Mouse (Mus musculus) heart, embryonic 10.5 days (tissue): ENCODE measurements around the gene Mapk7. TPM values are rescaled to one million over a fixed set of nuclear protein-coding genes. Genes with fewer than 3 reads are reported as not detected.

Experiments
- DNase-seq: peaks from one replicate; pipeline ENCODE4 v3.0.0-alpha.2; 2017; ENCODE audit warnings: low spot score
- H3K27ac ChIP-seq: fragments of 300-500 bp; sonication (generic); 2 replicates; pipeline ENCODE4 v1.5.1; 2016; ENCODE audit warnings: mild to moderate bottlenecking
- H3K27me3 ChIP-seq: fragments of 300-500 bp; sonication (generic); 2 replicates; pipeline ENCODE4 v1.6.1; 2016; ENCODE audit warnings: mild to moderate bottlenecking; ENCODE audit not compliant: poor library complexity, insufficient read depth, severe bottlenecking
- H3K36me3 ChIP-seq: fragments of 300-500 bp; sonication (generic); 2 replicates; pipeline ENCODE4 v1.6.1; 2016; ENCODE audit warnings: mild to moderate bottlenecking, moderate library complexity
- H3K4me1 ChIP-seq: fragments of 300-500 bp; sonication (generic); 2 replicates; pipeline ENCODE4 v1.6.1; 2016; ENCODE audit warnings: mild to moderate bottlenecking
- H3K4me3 ChIP-seq: fragments of 300-500 bp; sonication (generic); 2 replicates; pipeline ENCODE4 v1.5.1; 2016; ENCODE audit warnings: mild to moderate bottlenecking, moderate library complexity
- H3K9me3 ChIP-seq: fragments of 300-500 bp; sonication (generic); 2 replicates; pipeline ENCODE4 v1.6.1; 2016; ENCODE audit warnings: mild to moderate bottlenecking, moderate library complexity
- WGBS: fragments of 180-500 bp; shearing (Covaris S2); methylation state at CpG from one replicate; pipeline ENCODE4 v1.1.7; 2016; 5-methylcytosine and 5-hydroxymethylcytosine counted together
- polyA plus RNA-seq: library from polyadenylated mRNA; unstranded; fragments of >200 nt; fragmentation: Nextera tagmentation; extraction: Ambion mirVana; gene quantifications from 2 replicates; pipeline ENCODE4 v1.2.1, GENCODE M21; 2016

The Mapk7 gene
- polyA plus RNA-seq: 42.7 and 49.1 TPM in 2 replicates

- WGBS: under 1% methylated on average over 62 of the region's 62 CpGs
- H3K36me3 ChIP-seq: peaks cover 35% of the 10 kb centered on the region
- peaks cover 34% of the 10 kb centered on the region for H3K4me1 ChIP-seq
- peak within 1 kb of the TSS; percentile 93 for H3K27ac ChIP-seq
- peak within 1 kb of the TSS; percentile 83 for H3K4me3 ChIP-seq
- no peaks in the 10 kb centered on the region for H3K9me3 ChIP-seq
- no peaks in the 10 kb centered on the region for H3K27me3 ChIP-seq
- peak; percentile 99 for DNase-seq
These were observed at the start of gene Mapk7 for GRCm38 (mm10) chr11:61494129-61494997. TSS of gene Mapk7 (minus strand) at chr11:61494406.

- Histone ChIP-seq H3K27ac (no peak overlapping the region), H3K36me3 (peaks cover 41% of the 10 kb centered on the region), H3K4me3 (no peak overlapping the region), H3K27me3 (no peaks in the 10 kb centered on the region), H3K9me3 (no peaks in the 10 kb centered on the region), H3K4me1 (peaks cover 24% of the 10 kb centered on the region)
- 82% methylated on average over 2 of the region's 2 CpGs for WGBS
- DNase-seq: no peak
These were observed 46.9 kb upstream of the Mapk7 start for GRCm38 (mm10) chr11:61541106-61541505.

- Histone ChIP-seq H3K27me3 (no peaks in the 10 kb centered on the region), H3K27ac (no peak overlapping the region), H3K4me3 (no peak overlapping the region), H3K9me3 (no peaks in the 10 kb centered on the region), H3K36me3 (peaks cover 36% of the 10 kb centered on the region), H3K4me1 (peaks cover 24% of the 10 kb centered on the region)
- WGBS: 90% methylated on average over 7 of the region's 7 CpGs
- DNase-seq: no peak
These were observed 46.4 kb upstream of the Mapk7 start for GRCm38 (mm10) chr11:61540642-61541041.

GRCm38 (mm10) chr11:61537362-61537761, 43.2 kb upstream of the Mapk7 start:
- no peaks in the 10 kb centered on the region for H3K27me3 ChIP-seq
- no peak for DNase-seq
- no peaks in the 10 kb centered on the region for H3K9me3 ChIP-seq
- H3K4me3 ChIP-seq: no peak overlapping the region
- H3K36me3 ChIP-seq: peaks cover 36% of the 10 kb centered on the region
- 74% methylated on average over 3 of the region's 3 CpGs for WGBS
- H3K4me1 ChIP-seq: peaks cover 22% of the 10 kb centered on the region
- no peak overlapping the region for H3K27ac ChIP-seq

- no peak for DNase-seq
- peaks cover 19% of the 10 kb centered on the region for H3K4me1 ChIP-seq
- no peaks in the 10 kb centered on the region for H3K9me3 ChIP-seq
- H3K27ac ChIP-seq: no peak overlapping the region
- no peak overlapping the region for H3K4me3 ChIP-seq
- no peaks in the 10 kb centered on the region for H3K27me3 ChIP-seq
- H3K36me3 ChIP-seq: peaks cover 35% of the 10 kb centered on the region
- WGBS: 46% methylated on average over 3 of the region's 3 CpGs
These were observed 42.7 kb upstream of the Mapk7 start for GRCm38 (mm10) chr11:61536952-61537351.

GRCm38 (mm10) chr11:61535530-61535929, 41.3 kb upstream of the Mapk7 start:
- no peaks in the 10 kb centered on the region for H3K9me3 ChIP-seq
- H3K36me3 ChIP-seq: peaks cover 35% of the 10 kb centered on the region
- no peak overlapping the region for H3K4me3 ChIP-seq
- H3K27me3 ChIP-seq: no peaks in the 10 kb centered on the region
- no peak for DNase-seq
- H3K27ac ChIP-seq: no peak overlapping the region
- WGBS: 59% methylated on average over 1 of the region's 1 CpGs
- peaks cover 5% of the 10 kb centered on the region; the same call in 1 of the 2 replicates for H3K4me1 ChIP-seq

GRCm38 (mm10) chr11:61533571-61533970, 39.4 kb upstream of the Mapk7 start:
- peaks cover 37% of the 10 kb centered on the region for H3K36me3 ChIP-seq
- H3K27ac ChIP-seq: peak overlapping the region; percentile 38; the same call in 1 of the 2 replicates
- no peaks in the 10 kb centered on the region for H3K9me3 ChIP-seq
- peaks cover 4% of the 10 kb centered on the region; the same call in 1 of the 2 replicates for H3K4me1 ChIP-seq
- no peak overlapping the region for H3K4me3 ChIP-seq
- DNase-seq: no peak
- WGBS: 66% methylated on average over 5 of the region's 5 CpGs
- no peaks in the 10 kb centered on the region for H3K27me3 ChIP-seq

DNA sequence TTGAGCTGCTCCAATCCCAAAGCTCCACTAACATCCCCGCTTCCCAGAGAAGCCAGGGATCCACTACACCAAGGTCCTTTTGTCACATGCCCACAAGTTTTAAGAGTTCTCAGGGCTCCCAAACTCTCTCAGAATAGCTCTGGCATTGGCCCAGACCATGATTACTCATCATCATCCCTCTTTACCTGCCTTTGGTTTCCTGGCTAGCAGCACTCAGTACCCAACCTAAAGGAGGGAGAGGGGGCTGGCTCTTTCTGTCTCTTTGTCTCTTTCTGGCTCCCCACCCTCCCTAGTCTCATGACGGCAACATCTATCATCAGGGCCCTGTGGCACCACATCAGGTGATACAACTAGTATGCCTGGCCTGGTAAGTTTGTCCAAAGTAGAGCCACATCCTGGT, 38.6 kb upstream of the Mapk7 start:
- Histone ChIP-seq H3K36me3 (peaks cover 40% of the 10 kb centered on the region), H3K4me3 (no peak overlapping the region), H3K27ac (peak overlapping the region; percentile 38; the same call in 1 of the 2 replicates), H3K27me3 (no peaks in the 10 kb centered on the region), H3K4me1 (peaks cover 4% of the 10 kb centered on the region; the same call in 1 of the 2 replicates), H3K9me3 (no peaks in the 10 kb centered on the region)
- DNase-seq: no peak
- WGBS: 83% methylated on average over 2 of the region's 2 CpGs

- Histone ChIP-seq H3K4me1 (peaks cover 7% of the 10 kb centered on the region; the same call in 1 of the 2 replicates), H3K27me3 (no peaks in the 10 kb centered on the region), H3K27ac (no peak overlapping the region), H3K9me3 (no peaks in the 10 kb centered on the region), H3K4me3 (no peak overlapping the region), H3K36me3 (peaks cover 37% of the 10 kb centered on the region)
- WGBS: 60% methylated on average over 4 of the region's 4 CpGs
- DNase-seq: no peak
These were observed 35.1 kb upstream of the Mapk7 start for GRCm38 (mm10) chr11:61529268-61529713.

DNA sequence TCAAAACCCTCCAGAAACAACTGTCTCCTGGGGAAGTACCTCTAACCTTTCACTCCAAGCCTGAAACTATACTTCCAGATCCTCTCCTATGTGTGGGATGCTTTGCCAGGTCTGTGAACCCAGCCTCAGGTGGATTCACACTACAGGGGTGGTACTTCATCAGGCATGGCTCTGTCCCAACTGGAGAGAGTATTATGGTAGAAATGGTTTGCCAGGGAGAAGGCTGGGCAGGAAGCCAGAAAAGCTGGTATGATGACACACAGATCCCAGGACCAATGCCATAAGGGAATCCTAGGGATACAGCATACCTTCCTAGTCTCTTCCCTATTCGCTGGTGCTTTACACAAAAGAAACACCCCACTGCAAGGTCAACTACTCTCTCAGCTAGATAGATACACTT, 32.7 kb upstream of the Mapk7 start:
- Histone ChIP-seq H3K27me3 (no peaks in the 10 kb centered on the region), H3K4me3 (no peak overlapping the region), H3K36me3 (peaks cover 34% of the 10 kb centered on the region; the same call in 1 of the 2 replicates), H3K9me3 (no peaks in the 10 kb centered on the region), H3K27ac (no peak overlapping the region), H3K4me1 (peaks cover 7% of the 10 kb centered on the region; the same call in 1 of the 2 replicates)
- WGBS: 93% methylated on average over 1 of the region's 1 CpGs
- no peak for DNase-seq

- peaks cover 63% of the 10 kb centered on the region for H3K36me3 ChIP-seq
- H3K4me3 ChIP-seq: no peak overlapping the region
- no peak for DNase-seq
- H3K27ac ChIP-seq: peak overlapping the region; percentile 49
- peaks cover 30% of the 10 kb centered on the region for H3K4me1 ChIP-seq
- H3K9me3 ChIP-seq: no peaks in the 10 kb centered on the region
- 81% methylated on average over 3 of the region's 3 CpGs for whole genome bisulfite sequencing
- H3K27me3 ChIP-seq: no peaks in the 10 kb centered on the region
These were observed 25.4 kb upstream of the Mapk7 start for GRCm38 (mm10) chr11:61519484-61520107.

GRCm38 (mm10) chr11:61518871-61519270, 24.7 kb upstream of the Mapk7 start:
- H3K4me1 ChIP-seq: peaks cover 30% of the 10 kb centered on the region

DNA sequence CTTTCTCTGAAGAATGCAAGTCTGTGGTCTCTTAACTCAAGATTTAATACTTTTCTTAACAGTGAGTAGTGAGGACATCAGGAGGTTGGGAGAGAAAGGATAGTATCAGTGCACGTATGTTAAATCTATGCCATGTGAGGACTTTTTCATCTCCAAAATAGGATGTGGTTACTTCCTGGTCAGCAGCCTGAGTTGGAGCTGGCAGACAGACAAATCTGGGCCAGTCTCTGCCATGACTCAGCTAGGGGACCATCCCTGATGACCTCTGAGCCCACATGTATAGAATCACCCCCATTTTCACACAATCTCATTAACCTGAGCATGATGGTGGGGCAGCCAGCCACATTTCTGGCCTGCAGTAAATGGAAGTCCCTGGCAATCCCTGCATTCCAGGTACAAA, 23.8 kb upstream of the Mapk7 start:
- WGBS: 80% methylated on average over 1 of the region's 1 CpGs
- Histone ChIP-seq H3K4me1 (peaks cover 30% of the 10 kb centered on the region), H3K27ac (no peak overlapping the region), H3K27me3 (no peaks in the 10 kb centered on the region), H3K9me3 (no peaks in the 10 kb centered on the region), H3K36me3 (peaks cover 67% of the 10 kb centered on the region), H3K4me3 (no peak overlapping the region)
- DNase-seq: no peak

More at GRCm38 (mm10) chr11:61518871-61519270, 24.7 kb upstream of the Mapk7 start:
- WGBS: 65% methylated on average over 3 of the region's 3 CpGs
- peaks cover 63% of the 10 kb centered on the region for H3K36me3 ChIP-seq
- no peak overlapping the region for H3K4me3 ChIP-seq
- H3K27me3 ChIP-seq: no peaks in the 10 kb centered on the region
- no peaks in the 10 kb centered on the region for H3K9me3 ChIP-seq
- H3K27ac ChIP-seq: peak overlapping the region; percentile 49; the same call in 1 of the 2 replicates
- DNase-seq: no peak
